Mouse (Mus musculus): ENCODE results near the gene Kcnc1. TPM values are rescaled to one million over a fixed set of nuclear protein-coding genes. Genes with fewer than 3 reads are reported as not detected.

Gene Kcnc1
- 0.04 and 0.08 TPM in 2 replicates for total RNA-seq (2012; rRNA removed)
- not detected in 2 replicates for total RNA-seq (2014; rRNA removed)
- polyA plus RNA-seq (2012; ENCODE audit: insufficient read length, low read depth): 0.14 TPM in 1 of 2 replicates, not detected in the other

GRCm38 (mm10) chr7:46396231-46396927 lies at the start of gene Kcnc1:
TSS of gene Kcnc1 (plus strand) at chr7:46396497.
- peak within 1 kb of the TSS; percentile 21 for H3K4me2 ChIP-seq (ENCODE audit: insufficient read depth, low read depth, poor library complexity, severe bottlenecking)
- H3K4me3 ChIP-seq (replicated peaks in 1 of 3; ENCODE audit: low read depth in 2 of 3, low read length in 2 of 3, poor library complexity in 1 of 3): peak within 1 kb of the TSS in 1 of 3 experiments; percentile 18
- dilution Hi-C loops (cut with MboI; ENCODE audit: extremely low pct_ligation_motif_present, extremely low pct_unique_long_range_greater_than_20kb, low sequenced_read_pairs): no loop called here
- no peak for DNase-seq (ENCODE audit: extremely low read depth)
- H3K9ac ChIP-seq (ENCODE audit: insufficient read depth, low read depth): no peak within 1 kb of the TSS
- in situ Hi-C loops (cut with MboI; ENCODE audit: low pct_ligation_motif_present, low pct_unique_long_range_greater_than_20kb, low sequenced_read_pairs): no loop called here
- peaks cover 0 to 5% of the 10 kb centered on the region in 2 experiments for H3K36me3 ChIP-seq (replicated peaks in 1 of 2; ENCODE audit: control insufficient read depth in 1 of 2, insufficient read depth in 1 of 2, low read length in 1 of 2)
- H3K27me3 ChIP-seq (replicated peaks): no peaks in the 10 kb centered on the region
- no peaks in the 10 kb centered on the region for H3K79me2 ChIP-seq (replicated peaks; ENCODE audit: control insufficient read depth, extremely low read depth, insufficient read depth, poor library complexity, severe bottlenecking)
- H3K9me3 ChIP-seq (replicated peaks; ENCODE audit: low read length): peaks cover 23% of the 10 kb centered on the region
- TF ChIP-seq EP300 (IDR thresholded peaks at IDR 0.05; ENCODE audit: low read length) (no peak), NRF1 (IDR thresholded peaks at IDR 0.05; ENCODE audit: low read depth, low read length) (peak; percentile 44; the same call in 1 of the 2 replicates)
- H3K27ac ChIP-seq (ENCODE audit: insufficient read depth, low read depth): no peak within 1 kb of the TSS
- H3K4me1 ChIP-seq (ENCODE audit: control insufficient read depth in 1 of 2, insufficient read depth in 2 of 2): peaks cover 4 to 46% of the 10 kb centered on the region in 2 experiments

- Histone ChIP-seq H3K27me3 (replicated peaks) (peaks cover 86% of the 10 kb centered on the region), H3K4me1 (ENCODE audit: control insufficient read depth in 1 of 2, insufficient read depth in 2 of 2) (no peaks in the 10 kb centered on the region)
Measured at GRCm38 (mm10) chr7:46347692-46348091, 48.6 kb upstream of the Kcnc1 start.

GRCm38 (mm10) chr7:46348813-46349212 lies 47.5 kb upstream of the Kcnc1 start:
- no peak for DNase-seq (ENCODE audit: extremely low read depth)
- Histone ChIP-seq H3K4me2 (ENCODE audit: insufficient read depth, low read depth, poor library complexity, severe bottlenecking) (no peak overlapping the region), H3K36me3 (replicated peaks in 1 of 2; ENCODE audit: control insufficient read depth in 1 of 2, insufficient read depth in 1 of 2, low read length in 1 of 2) (no peaks in the 10 kb centered on the region), H3K4me1 (ENCODE audit: control insufficient read depth in 1 of 2, insufficient read depth in 2 of 2) (peaks cover 0 to 1% of the 10 kb centered on the region in 2 experiments; a peak in 1 of 4 replicates), H3K4me3 (replicated peaks in 1 of 3; ENCODE audit: low read depth in 2 of 3, low read length in 2 of 3, poor library complexity in 1 of 3) (no peak overlapping the region), H3K27me3 (replicated peaks) (peaks cover 86% of the 10 kb centered on the region), H3K79me2 (replicated peaks; ENCODE audit: control insufficient read depth, extremely low read depth, insufficient read depth, poor library complexity, severe bottlenecking) (no peaks in the 10 kb centered on the region), H3K9ac (ENCODE audit: insufficient read depth, low read depth) (no peak overlapping the region), H3K9me3 (replicated peaks; ENCODE audit: low read length) (no peaks in the 10 kb centered on the region), H3K27ac (ENCODE audit: insufficient read depth, low read depth) (no peak overlapping the region)
- dilution Hi-C loops (cut with MboI; ENCODE audit: extremely low pct_ligation_motif_present, extremely low pct_unique_long_range_greater_than_20kb, low sequenced_read_pairs): no loop called here
- in situ Hi-C loops (cut with MboI; ENCODE audit: low pct_ligation_motif_present, low pct_unique_long_range_greater_than_20kb, low sequenced_read_pairs): no loop called here
- TF ChIP-seq ELF1 (IDR thresholded peaks at IDR 0.05; ENCODE audit: low read depth, low read length): no peak
- no peak for TF ChIP-seq MAFK (IDR thresholded peaks at IDR 0.05; ENCODE audit: insufficient replicate concordance, low read length)
- TF ChIP-seq MAZ (IDR thresholded peaks at IDR 0.05; ENCODE audit: low read depth, low read length): no peak
- no peak for TF ChIP-seq BHLHE40 (IDR thresholded peaks at IDR 0.05; ENCODE audit: low read depth, low read length)
- no peak for TF ChIP-seq USF2 (conservative IDR thresholded peaks at IDR 0.05; ENCODE audit: low read depth, low read length)
- no peak for TF ChIP-seq ZC3H11A (IDR thresholded peaks at IDR 0.05; ENCODE audit: low read depth, low read length)
- no peak for TF ChIP-seq TBP (conservative IDR thresholded peaks at IDR 0.05; ENCODE audit: low read depth, low read length)
- TF ChIP-seq MXI1 (IDR thresholded peaks at IDR 0.05; ENCODE audit: low read depth, low read length): no peak
- TF ChIP-seq KAT2A (IDR thresholded peaks at IDR 0.05; ENCODE audit: insufficient replicate concordance, low read length): no peak
- no peak for TF ChIP-seq ZMIZ1 (IDR thresholded peaks at IDR 0.05; ENCODE audit: low read depth, low read length)
- TF ChIP-seq IRF4 (IDR thresholded peaks at IDR 0.05; ENCODE audit: low read depth, low read length): no peak
- TF ChIP-seq MYC (IDR thresholded peaks at IDR 0.05; ENCODE audit: low read depth, low read length): no peak
- no peak for TF ChIP-seq MAX (IDR thresholded peaks at IDR 0.05; ENCODE audit: low read length)
- no peak for TF ChIP-seq EP300 (IDR thresholded peaks at IDR 0.05; ENCODE audit: low read length)

More at GRCm38 (mm10) chr7:46347692-46348091, 48.6 kb upstream of the Kcnc1 start:
- Histone ChIP-seq H3K9ac (ENCODE audit: insufficient read depth, low read depth) (no peak overlapping the region), H3K36me3 (replicated peaks in 1 of 2; ENCODE audit: control insufficient read depth in 1 of 2, insufficient read depth in 1 of 2, low read length in 1 of 2) (no peaks in the 10 kb centered on the region), H3K79me2 (replicated peaks; ENCODE audit: control insufficient read depth, extremely low read depth, insufficient read depth, poor library complexity, severe bottlenecking) (no peaks in the 10 kb centered on the region), H3K4me3 (replicated peaks in 1 of 3; ENCODE audit: low read depth in 2 of 3, low read length in 2 of 3, poor library complexity in 1 of 3) (no peak overlapping the region), H3K4me2 (ENCODE audit: insufficient read depth, low read depth, poor library complexity, severe bottlenecking) (no peak overlapping the region), H3K9me3 (replicated peaks; ENCODE audit: low read length) (no peaks in the 10 kb centered on the region), H3K27ac (ENCODE audit: insufficient read depth, low read depth) (no peak overlapping the region)
- dilution Hi-C loops (cut with MboI; ENCODE audit: extremely low pct_ligation_motif_present, extremely low pct_unique_long_range_greater_than_20kb, low sequenced_read_pairs): no loop called here
- TF ChIP-seq USF1 (IDR thresholded peaks at IDR 0.05; ENCODE audit: low read depth, low read length) (no peak), TBP (conservative IDR thresholded peaks at IDR 0.05; ENCODE audit: low read depth, low read length) (no peak), ZC3H11A (IDR thresholded peaks at IDR 0.05; ENCODE audit: low read depth, low read length) (no peak), CHD2 (IDR thresholded peaks at IDR 0.05; ENCODE audit: low read length) (no peak), ZKSCAN1 (IDR thresholded peaks at IDR 0.05; ENCODE audit: borderline replicate concordance, low read depth, low read length) (no peak), BHLHE40 (IDR thresholded peaks at IDR 0.05; ENCODE audit: low read depth, low read length) (no peak), HCFC1 (IDR thresholded peaks at IDR 0.05; ENCODE audit: low read depth, low read length) (no peak), ZNF384 (IDR thresholded peaks at IDR 0.05; ENCODE audit: low read depth, low read length) (no peak), POLR2A (IDR thresholded peaks at IDR 0.05; ENCODE audit: low read depth, low read length) (no peak), KAT2A (IDR thresholded peaks at IDR 0.05; ENCODE audit: insufficient replicate concordance, low read length) (no peak)
- DNase-seq (ENCODE audit: extremely low read depth): no peak
- in situ Hi-C loops (cut with MboI; ENCODE audit: low pct_ligation_motif_present, low pct_unique_long_range_greater_than_20kb, low sequenced_read_pairs): no loop called here

Data from CH12.LX (cell line).